Mouse (Mus musculus) hindbrain, embryonic 13.5 days (tissue): ENCODE data around the gene Tfip11. TPM values are rescaled to one million over a fixed set of nuclear protein-coding genes. Genes with fewer than 3 reads are reported as not detected.
A peak's percentile ranks its signal among the peaks of the same experiment; 100 is the strongest.

Experiments used
- ATAC-seq: fragments of 200-750 bp; cut with Nextera tagmentation; 2 replicates; pipeline ENCODE4 v1.8.0; 2017; ENCODE audit warnings: moderate TSS enrichment; ENCODE audit not compliant: low FRiP score
- H3K27ac ChIP-seq: fragments of 300-500 bp; sonication (generic); 2 replicates; pipeline ENCODE4 v1.5.1; 2015; ENCODE audit warnings: inconsistent platforms, mild to moderate bottlenecking, moderate library complexity
- H3K27me3 ChIP-seq: fragments of 300-500 bp; sonication (generic); 2 replicates; pipeline ENCODE4 v1.6.1; 2015; ENCODE audit warnings: mild to moderate bottlenecking, inconsistent platforms
- H3K36me3 ChIP-seq: fragments of 300-500 bp; sonication (generic); 2 replicates; pipeline ENCODE4 v1.6.1; 2015; ENCODE audit warnings: mild to moderate bottlenecking, inconsistent platforms
- H3K4me1 ChIP-seq: fragments of 300-500 bp; sonication (generic); replicated peaks from 2 replicates; pipeline ENCODE4 v1.6.1; 2015; ENCODE audit warnings: inconsistent platforms
- H3K4me2 ChIP-seq: fragments of 300-500 bp; sonication (generic); 2 replicates; pipeline ENCODE4 v1.6.1; 2015; ENCODE audit warnings: inconsistent platforms, mild to moderate bottlenecking, moderate library complexity
- H3K4me3 ChIP-seq: fragments of 300-500 bp; sonication (generic); 2 replicates; pipeline ENCODE4 v1.5.1; 2015; ENCODE audit warnings: mild to moderate bottlenecking, inconsistent platforms
- H3K9ac ChIP-seq: fragments of 300-500 bp; sonication (generic); 2 replicates; pipeline ENCODE4 v1.6.1; 2015; ENCODE audit warnings: mild to moderate bottlenecking, inconsistent platforms
- H3K9me3 ChIP-seq: fragments of 300-500 bp; sonication (generic); 2 replicates; pipeline ENCODE4 v1.6.1; 2016; ENCODE audit warnings: inconsistent platforms
- WGBS: fragments of 180-500 bp; shearing (Covaris S2); methylation state at CpG from one replicate; pipeline ENCODE4 v1.1.7; 2015; 5-methylcytosine and 5-hydroxymethylcytosine counted together
- polyA plus RNA-seq: library from polyadenylated mRNA; unstranded; fragments of >200 nt; fragmentation: Nextera tagmentation; extraction: Ambion mirVana; gene quantifications from 2 replicates; pipeline ENCODE4 v1.2.1, GENCODE M21; 2015

Gene Tfip11
- polyA plus RNA-seq, 1 experiment from 2014 or later = 32.2 TPM

- H3K27me3 ChIP-seq = no peaks in the 10 kb centered on the region
- WGBS = 94% methylated on average over 14 of the region's 14 CpGs
- H3K4me1 ChIP-seq = peaks cover 22% of the 10 kb centered on the region
- no peak overlapping the region for H3K4me3 ChIP-seq
- H3K27ac ChIP-seq = no peak overlapping the region
- H3K36me3 ChIP-seq = peaks cover 69% of the 10 kb centered on the region
- H3K9me3 ChIP-seq = no peaks in the 10 kb centered on the region
- no peak overlapping the region for H3K4me2 ChIP-seq
- no peak for ATAC-seq
- no peak overlapping the region for H3K9ac ChIP-seq
These were observed 3.8 kb downstream of the Tfip11 start for GRCm38 (mm10) chr5:112329805-112330564.

DNA sequence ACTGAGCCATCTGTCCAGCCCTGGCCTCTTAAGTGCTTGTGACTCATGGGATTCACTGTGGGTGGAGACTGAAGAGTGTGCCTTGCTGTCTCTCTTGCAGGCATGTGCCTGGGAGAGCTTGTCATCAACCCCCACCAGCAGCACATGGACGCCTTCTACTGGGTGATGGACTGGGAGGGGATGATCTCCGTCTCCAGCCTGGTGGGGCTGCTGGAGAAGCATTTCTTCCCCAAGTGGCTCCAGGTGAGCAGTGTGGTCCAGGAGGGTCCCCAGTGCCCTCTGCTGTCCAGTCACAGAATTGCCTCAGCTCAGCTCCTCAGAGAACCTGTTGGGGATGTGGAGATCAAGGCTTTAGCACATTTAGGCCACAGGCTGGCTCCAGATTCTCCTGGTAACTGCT is 9.3 kb downstream of the Tfip11 start:
- Histone ChIP-seq H3K9ac (no peak overlapping the region), H3K9me3 (no peaks in the 10 kb centered on the region), H3K4me2 (no peak overlapping the region), H3K4me1 (no peaks in the 10 kb centered on the region), H3K27ac (no peak overlapping the region), H3K27me3 (no peaks in the 10 kb centered on the region), H3K36me3 (peaks cover 95% of the 10 kb centered on the region), H3K4me3 (no peak overlapping the region)
- 33% methylated on average over 2 of the region's 2 CpGs for WGBS
- no peak for ATAC-seq

GRCm38 (mm10) chr5:112337004-112337403 is 10.8 kb downstream of the Tfip11 start:
- H3K4me1 ChIP-seq = peaks cover 8% of the 10 kb centered on the region
- H3K4me3 ChIP-seq = no peak overlapping the region
- no peak overlapping the region for H3K9ac ChIP-seq
- no peak for ATAC-seq
- H3K9me3 ChIP-seq = no peaks in the 10 kb centered on the region
- WGBS = 96% methylated on average over 22 of the region's 22 CpGs
- no peaks in the 10 kb centered on the region for H3K27me3 ChIP-seq
- no peak overlapping the region for H3K4me2 ChIP-seq
- H3K27ac ChIP-seq = no peak overlapping the region
- H3K36me3 ChIP-seq = peaks cover 85% of the 10 kb centered on the region

DNA sequence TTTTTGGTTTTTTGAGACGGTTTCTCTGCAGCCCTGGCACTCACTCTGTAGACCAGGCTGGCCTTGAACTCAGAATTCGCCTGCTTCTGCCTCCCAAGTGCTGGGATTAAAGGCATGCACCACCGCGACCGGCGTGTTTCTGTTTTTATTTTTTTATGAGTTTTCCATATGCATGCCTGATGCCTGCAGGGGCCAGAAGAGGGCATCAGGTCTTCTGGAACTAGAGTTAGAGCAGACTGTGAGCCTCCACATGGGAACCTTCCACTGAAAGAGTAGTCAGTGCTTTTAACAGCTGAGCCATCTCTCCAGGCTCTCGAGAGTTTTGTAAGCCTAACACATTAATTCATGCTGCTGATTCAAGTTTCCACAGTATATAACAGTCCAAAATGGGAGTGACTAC is 13.1 kb downstream of the Tfip11 start:
- Histone ChIP-seq H3K4me1 (peaks cover 26% of the 10 kb centered on the region), H3K9ac (no peak overlapping the region), H3K36me3 (peaks cover 63% of the 10 kb centered on the region), H3K4me3 (no peak overlapping the region), H3K4me2 (no peak overlapping the region), H3K27ac (no peak overlapping the region), H3K27me3 (no peaks in the 10 kb centered on the region), H3K9me3 (no peaks in the 10 kb centered on the region)
- 70% methylated on average over 7 of the region's 7 CpGs for WGBS
- ATAC-seq = no peak

DNA sequence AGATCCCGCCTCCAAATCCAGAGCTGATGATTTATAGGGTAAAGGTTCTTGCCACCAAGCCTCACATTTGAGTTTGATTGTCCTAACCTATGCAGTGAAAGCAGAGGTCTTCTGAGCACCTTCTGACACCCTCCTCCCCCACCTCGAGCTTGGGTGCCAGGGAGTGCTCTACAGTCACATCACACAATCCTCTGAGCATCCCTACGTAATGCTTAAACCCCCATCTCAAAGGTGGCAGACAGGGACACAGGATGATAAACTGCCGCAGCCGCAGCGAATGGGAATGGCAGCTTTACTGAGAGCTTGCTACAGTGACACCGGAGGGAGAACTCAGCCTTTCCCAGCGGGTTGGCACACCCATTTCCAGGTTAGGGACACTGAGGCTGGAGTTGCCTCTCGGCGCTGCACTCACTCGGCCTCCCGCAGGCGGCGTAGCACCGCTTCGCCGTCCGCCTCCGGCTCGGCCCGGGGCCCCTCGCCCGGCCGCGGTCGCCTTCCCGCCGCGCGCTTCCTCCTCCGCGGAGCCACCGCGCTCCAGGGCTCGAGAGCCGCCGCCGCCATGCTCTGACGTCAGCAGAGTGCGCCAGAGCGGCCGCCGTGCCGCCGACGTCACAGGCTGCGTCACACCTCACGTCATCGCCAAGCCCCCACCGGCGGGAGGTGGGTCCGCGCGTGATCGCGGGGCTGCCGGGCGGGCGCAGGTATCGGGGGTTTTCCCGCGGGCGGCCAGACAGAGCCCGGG is 16.5 kb downstream of the Tfip11 start, which contains the start of the genes Srrd and Hps4:
Gene Srrd (minus strand): TSS at position 578 of the 742 bp plus-strand sequence.
Gene Hps4 (plus strand): TSS at position 621 of the 742 bp plus-strand sequence.
- 2% methylated on average over 58 of the region's 64 CpGs for WGBS
- Histone ChIP-seq H3K9me3 (no peaks in the 10 kb centered on the region), H3K4me2 (peak within 1 kb of the TSS; percentile 82), H3K36me3 (peaks cover 48% of the 10 kb centered on the region), H3K27ac (peak within 1 kb of the TSS; percentile 76), H3K27me3 (no peaks in the 10 kb centered on the region), H3K4me1 (peaks cover 51% of the 10 kb centered on the region), H3K9ac (peak within 1 kb of the TSS; percentile 90), H3K4me3 (peak within 1 kb of the TSS; percentile 90)
- peak; percentile 70 for ATAC-seq

DNA sequence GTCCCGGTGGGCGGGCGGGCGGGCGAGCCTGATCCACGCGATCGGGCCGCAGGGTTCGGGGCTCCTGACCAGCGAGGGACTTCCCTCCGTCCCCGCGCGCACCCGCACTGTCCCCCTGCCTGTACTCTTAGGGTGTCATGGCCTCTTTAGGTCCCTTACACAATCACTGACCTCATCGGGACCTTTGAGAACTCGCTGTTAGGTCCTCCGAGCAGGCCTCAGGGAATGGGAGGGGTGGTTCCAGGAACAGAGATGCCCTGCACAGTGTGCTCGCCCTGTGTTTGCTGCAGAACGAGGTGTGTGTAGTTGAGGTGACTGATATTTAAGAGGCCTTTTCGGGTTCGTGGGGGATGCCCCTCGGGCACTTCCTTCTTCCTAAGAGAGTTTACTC is 17.0 kb downstream of the Tfip11 start:
- peak; percentile 70 for ATAC-seq
- 0% methylated on average over 24 of the region's 24 CpGs for WGBS
- H3K4me1 ChIP-seq = peaks cover 51% of the 10 kb centered on the region

DNA sequence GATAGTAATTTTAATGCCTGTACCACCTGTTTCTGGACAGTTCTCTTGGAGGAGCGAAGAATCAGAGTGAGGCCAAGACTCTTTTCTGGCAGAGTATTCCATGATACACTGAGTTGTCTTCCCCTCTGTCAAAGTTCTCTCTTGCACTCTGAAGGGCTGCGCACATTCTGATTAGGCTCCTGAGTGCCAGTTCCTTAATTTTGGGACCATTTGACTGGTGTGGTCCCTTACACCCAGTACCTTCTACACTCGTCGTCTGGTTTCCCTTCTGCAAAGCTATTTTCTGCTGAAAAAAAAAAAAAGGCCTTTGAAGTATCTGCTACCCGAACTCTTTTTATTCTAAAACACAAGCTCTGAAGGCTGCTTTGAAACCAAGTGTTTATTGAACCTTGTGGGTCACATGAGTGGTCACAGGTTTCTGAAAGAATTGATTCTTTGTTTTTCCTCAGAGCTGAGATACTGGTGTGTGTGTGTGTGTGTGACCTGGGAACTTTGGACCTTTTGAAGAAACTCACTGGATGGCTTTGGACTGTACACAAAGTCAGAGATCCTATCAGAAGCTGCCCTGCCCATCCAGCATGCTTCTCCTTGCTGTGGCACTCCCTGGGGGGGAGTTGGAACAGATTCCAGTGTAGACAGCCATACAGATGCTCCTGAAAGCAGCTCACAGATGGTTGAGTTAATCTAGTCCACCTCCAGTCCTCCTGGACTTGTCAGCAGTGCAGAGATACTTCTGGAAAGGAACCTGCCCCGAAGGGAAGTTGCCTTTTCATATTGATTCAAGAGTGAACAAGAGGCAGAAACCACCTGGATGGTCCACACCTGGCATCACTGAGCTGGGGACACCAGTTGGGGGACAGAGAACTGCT is 18.2 kb downstream of the Tfip11 start:
- H3K9me3 ChIP-seq = no peaks in the 10 kb centered on the region

More for the DNA sequence above, 17.0 kb downstream of the Tfip11 start:
- no peaks in the 10 kb centered on the region for H3K9me3 ChIP-seq
- peaks cover 48% of the 10 kb centered on the region for H3K36me3 ChIP-seq
- peak overlapping the region; percentile 82 for H3K4me2 ChIP-seq
- H3K4me3 ChIP-seq = peak overlapping the region; percentile 90
- peak overlapping the region; percentile 90 for H3K9ac ChIP-seq
- no peaks in the 10 kb centered on the region for H3K27me3 ChIP-seq
- H3K27ac ChIP-seq = peak overlapping the region; percentile 52

GRCm38 (mm10) chr5:112346211-112346965 is 20.2 kb downstream of the Tfip11 start:
- 88% methylated on average over 16 of the region's 16 CpGs for WGBS
- no peak overlapping the region for H3K27ac ChIP-seq
- H3K9me3 ChIP-seq = no peaks in the 10 kb centered on the region
- H3K4me1 ChIP-seq = peaks cover 49% of the 10 kb centered on the region
- H3K27me3 ChIP-seq = no peaks in the 10 kb centered on the region
- ATAC-seq = no peak
- no peak overlapping the region for H3K4me2 ChIP-seq
- H3K4me3 ChIP-seq = no peak overlapping the region
- peak overlapping the region; percentile 56 for H3K9ac ChIP-seq
- H3K36me3 ChIP-seq = peaks cover 53% of the 10 kb centered on the region

More for the DNA sequence above, 18.2 kb downstream of the Tfip11 start:
- Histone ChIP-seq H3K4me1 (peaks cover 51% of the 10 kb centered on the region), H3K36me3 (peaks cover 48% of the 10 kb centered on the region), H3K4me2 (peak overlapping the region; percentile 82; the same call in 1 of the 2 replicates), H3K27me3 (no peaks in the 10 kb centered on the region), H3K9ac (peak overlapping the region; percentile 56; the same call in 1 of the 2 replicates), H3K4me3 (no peak overlapping the region), H3K27ac (no peak overlapping the region)
- 80% methylated on average over 6 of the region's 6 CpGs for WGBS
- no peak for ATAC-seq

- Histone ChIP-seq H3K4me1 (peaks cover 25% of the 10 kb centered on the region), H3K27me3 (no peaks in the 10 kb centered on the region), H3K4me3 (no peak overlapping the region), H3K27ac (no peak overlapping the region), H3K9me3 (no peaks in the 10 kb centered on the region), H3K9ac (no peak overlapping the region), H3K4me2 (no peak overlapping the region), H3K36me3 (peaks cover 79% of the 10 kb centered on the region)
- ATAC-seq = no peak
- 87% methylated on average over 8 of the region's 8 CpGs for WGBS
These were observed 23.0 kb downstream of the Tfip11 start for GRCm38 (mm10) chr5:112349169-112349568.

DNA sequence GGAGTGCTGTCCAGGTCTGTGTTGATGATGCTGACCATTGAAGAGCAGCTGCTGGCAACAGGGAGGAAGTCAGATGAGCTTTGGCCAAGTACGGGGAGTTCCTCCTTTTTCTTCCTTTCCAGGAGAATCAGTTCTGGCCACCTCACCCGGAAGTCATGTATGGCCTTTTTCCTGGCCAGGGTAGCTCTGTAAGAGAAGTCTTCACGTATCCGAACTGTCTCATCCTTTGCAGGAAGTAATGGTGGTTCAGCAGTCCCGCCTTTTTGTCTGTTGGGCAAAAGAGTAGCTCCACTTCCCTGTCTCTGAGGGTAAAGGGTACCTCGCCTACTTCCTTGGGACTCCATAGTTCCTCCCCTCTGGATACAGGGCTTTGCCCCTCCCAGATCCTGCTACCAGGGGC is 29.3 kb downstream of the Tfip11 start:
- H3K4me1 ChIP-seq = no peaks in the 10 kb centered on the region
- no peak overlapping the region for H3K27ac ChIP-seq
- no peak overlapping the region for H3K4me2 ChIP-seq
- no peak overlapping the region for H3K4me3 ChIP-seq
- H3K27me3 ChIP-seq = no peaks in the 10 kb centered on the region
- H3K36me3 ChIP-seq = peaks cover 84% of the 10 kb centered on the region
- 89% methylated on average over 6 of the region's 6 CpGs for WGBS
- ATAC-seq = no peak
- no peaks in the 10 kb centered on the region for H3K9me3 ChIP-seq
- H3K9ac ChIP-seq = no peak overlapping the region

DNA sequence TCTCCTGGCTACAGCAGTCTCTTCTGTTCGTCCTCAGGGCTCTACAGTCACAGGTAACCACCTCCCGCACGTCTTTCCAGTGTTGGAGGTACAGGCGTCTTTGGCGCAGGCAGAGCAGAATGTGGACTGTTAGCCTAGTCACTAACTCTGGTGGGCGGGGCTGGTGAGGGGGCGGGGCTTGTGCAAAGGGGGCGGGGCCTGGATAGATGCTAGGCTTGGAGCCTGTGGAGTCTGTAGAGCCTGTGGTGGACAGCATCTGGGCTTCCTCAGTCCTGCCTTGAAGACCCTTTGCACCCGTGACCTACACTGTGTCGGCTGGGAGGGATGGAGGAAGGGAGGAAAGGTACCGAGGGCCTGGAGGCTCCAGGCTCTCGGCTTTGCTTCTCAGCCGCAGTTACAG is 29.8 kb downstream of the Tfip11 start, which contains the start of gene Gm6583:
Gene Gm6583 (minus strand): TSS at position 124 of the 400 bp plus-strand sequence.
- no peaks in the 10 kb centered on the region for H3K4me1 ChIP-seq
- peaks cover 80% of the 10 kb centered on the region for H3K36me3 ChIP-seq
- no peaks in the 10 kb centered on the region for H3K27me3 ChIP-seq
- no peak within 1 kb of the TSS for H3K9ac ChIP-seq
- no peak within 1 kb of the TSS for H3K4me2 ChIP-seq
- no peak within 1 kb of the TSS for H3K4me3 ChIP-seq
- no peaks in the 10 kb centered on the region for H3K9me3 ChIP-seq
- H3K27ac ChIP-seq = no peak within 1 kb of the TSS; the same call in 1 of the 2 replicates
- ATAC-seq = no peak; the same call in 1 of the 2 replicates
- 66% methylated on average over 13 of the region's 13 CpGs for WGBS
